Mouse (Mus musculus) liver, embryonic 16.5 days (tissue): ENCODE data around the gene Phospho1. TPM values are rescaled to one million over a fixed set of nuclear protein-coding genes. Genes with fewer than 3 reads are reported as not detected.

ENCODE experiments used
- ATAC-seq: fragments of 200-750 bp; cut with Nextera tagmentation; 2 replicates; pipeline ENCODE4 v1.8.0; 2017; ENCODE audit warnings: low read depth, mild to moderate bottlenecking, moderate number of reproducible peaks, moderate library complexity
- H3K27ac ChIP-seq: fragments of 300-500 bp; sonication (generic); 2 replicates; pipeline ENCODE4 v1.5.1; 2014; ENCODE audit warnings: mild to moderate bottlenecking, low read length
- H3K27me3 ChIP-seq: fragments of 300-500 bp; sonication (generic); 2 replicates; pipeline ENCODE4 v1.6.1; 2014; ENCODE audit warnings: low read depth, low read length, mixed read lengths; ENCODE audit not compliant: control insufficient read depth, insufficient read depth
- H3K36me3 ChIP-seq: fragments of 300-500 bp; sonication (generic); 2 replicates; pipeline ENCODE4 v1.6.1; 2014; ENCODE audit warnings: mild to moderate bottlenecking; ENCODE audit not compliant: control insufficient read depth, insufficient read depth
- H3K4me1 ChIP-seq: fragments of 300-500 bp; sonication (generic); 2 replicates; pipeline ENCODE4 v1.6.1; 2014; ENCODE audit warnings: low read depth, low read length, mixed read lengths; ENCODE audit not compliant: control insufficient read depth
- H3K4me2 ChIP-seq: fragments of 300-500 bp; sonication (generic); 2 replicates; pipeline ENCODE4 v1.6.1; 2014; ENCODE audit warnings: low read depth, low read length, mixed read lengths
- H3K4me3 ChIP-seq: fragments of 300-500 bp; sonication (generic); 2 replicates; pipeline ENCODE4 v1.5.1; 2014; ENCODE audit warnings: low read depth, mild to moderate bottlenecking, low read length
- H3K9ac ChIP-seq: fragments of 300-500 bp; sonication (generic); 2 replicates; pipeline ENCODE4 v1.6.1; 2014; ENCODE audit warnings: low read depth, low read length
- H3K9me3 ChIP-seq: fragments of 300-500 bp; sonication (generic); replicated peaks from 2 replicates; pipeline ENCODE4 v1.6.1; 2016; ENCODE audit warnings: low read length; ENCODE audit not compliant: control insufficient read depth
- WGBS: fragments of 180-500 bp; shearing (Covaris S2); extraction: QIAGEN DNeasy Blood & Tissue Kit; methylation state at CpG from one replicate; pipeline ENCODE4 v1.1.7; 2014; ENCODE audit not compliant: insufficient replicate concordance; 5-methylcytosine and 5-hydroxymethylcytosine counted together
- polyA plus RNA-seq: library from polyadenylated mRNA; unstranded; fragments of >200 nt; fragmentation: Nextera tagmentation; extraction: Ambion mirVana; gene quantifications from 2 replicates; pipeline ENCODE4 v1.2.1, GENCODE M21; 2015

The Phospho1 gene
- polyA plus RNA-seq, 1 experiment from 2014 or later = 7.7 TPM

DNA sequence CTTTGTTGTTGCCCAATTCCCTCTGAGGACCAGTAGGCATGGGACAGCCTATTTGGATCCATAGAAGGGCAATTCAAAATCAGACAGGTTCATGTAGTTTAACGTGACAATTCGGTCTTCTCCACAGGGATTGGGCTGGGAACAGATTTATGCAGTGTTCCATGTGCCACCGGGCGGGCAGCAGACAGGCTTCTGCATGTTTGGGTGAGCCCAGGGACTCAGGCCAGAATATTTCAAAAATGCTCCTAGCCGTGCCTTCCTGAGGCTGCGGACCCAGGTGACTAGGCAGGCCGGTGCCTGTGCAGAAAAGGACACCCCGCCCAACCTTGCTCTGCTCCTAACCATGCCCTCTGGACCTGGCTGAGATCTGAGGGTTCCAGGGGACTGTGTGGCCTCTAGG lies 5.2 kb upstream of the Phospho1 start:
- Histone ChIP-seq H3K36me3 (no peaks in the 10 kb centered on the region), H3K9me3 (no peaks in the 10 kb centered on the region), H3K27me3 (no peaks in the 10 kb centered on the region), H3K4me1 (peaks cover 12% of the 10 kb centered on the region), H3K4me2 (no peak overlapping the region), H3K4me3 (no peak overlapping the region), H3K9ac (no peak overlapping the region), H3K27ac (no peak overlapping the region)
- ATAC-seq = no peak
- 77% methylated on average over 8 of the region's 8 CpGs for WGBS

DNA sequence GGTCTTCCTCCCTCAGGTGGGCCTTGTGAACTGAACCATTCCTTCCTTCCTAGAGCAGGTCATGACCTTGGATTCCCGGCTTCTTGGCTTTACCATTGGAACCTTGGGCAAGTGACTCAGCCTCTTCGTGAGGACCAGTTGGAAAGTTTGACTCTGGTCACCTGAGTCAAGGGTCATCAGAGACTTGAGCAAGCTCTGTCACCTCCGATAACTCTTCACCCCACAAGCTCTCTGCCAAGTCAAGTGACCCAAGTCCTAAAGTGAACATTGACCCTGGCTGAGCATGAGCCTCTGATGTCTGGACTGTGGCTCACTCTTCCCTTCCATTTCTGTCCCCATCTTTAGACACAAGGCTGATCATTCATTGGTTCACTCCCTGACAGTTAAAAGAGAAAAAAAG lies 2.8 kb upstream of the Phospho1 start:
- Histone ChIP-seq H3K36me3 (no peaks in the 10 kb centered on the region), H3K9ac (no peak overlapping the region), H3K27me3 (peaks cover 5% of the 10 kb centered on the region), H3K4me2 (no peak overlapping the region), H3K4me1 (peaks cover 27% of the 10 kb centered on the region), H3K27ac (no peak overlapping the region), H3K9me3 (no peaks in the 10 kb centered on the region), H3K4me3 (no peak overlapping the region)
- ATAC-seq = no peak
- WGBS = 74% methylated on average over 3 of the region's 3 CpGs

DNA sequence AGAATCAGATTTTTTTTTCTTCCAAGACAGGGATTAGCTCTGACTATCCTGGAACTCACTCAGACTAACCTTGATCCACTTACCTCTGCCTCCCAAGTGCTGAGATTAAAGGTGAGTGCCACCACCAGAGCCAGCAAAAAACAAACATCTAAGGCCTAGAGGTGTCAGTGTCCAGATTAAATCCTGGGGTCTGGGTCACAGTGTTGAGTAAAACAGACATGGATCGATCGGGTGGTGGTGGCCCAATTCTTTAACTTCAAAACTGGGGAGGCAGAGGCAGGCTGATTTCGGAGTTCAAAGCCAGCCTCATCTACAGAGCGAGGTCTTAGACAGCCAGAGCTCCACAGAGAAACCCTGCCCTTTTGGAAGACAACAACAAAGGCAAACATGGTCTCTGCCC lies 1.9 kb upstream of the Phospho1 start:
- Histone ChIP-seq H3K36me3 (no peaks in the 10 kb centered on the region), H3K27me3 (peaks cover 5% of the 10 kb centered on the region), H3K9me3 (no peaks in the 10 kb centered on the region), H3K4me2 (no peak overlapping the region), H3K9ac (no peak overlapping the region), H3K4me3 (no peak overlapping the region), H3K27ac (no peak overlapping the region), H3K4me1 (peaks cover 36% of the 10 kb centered on the region)
- no peak for ATAC-seq
- 89% methylated on average over 4 of the region's 4 CpGs for WGBS

DNA sequence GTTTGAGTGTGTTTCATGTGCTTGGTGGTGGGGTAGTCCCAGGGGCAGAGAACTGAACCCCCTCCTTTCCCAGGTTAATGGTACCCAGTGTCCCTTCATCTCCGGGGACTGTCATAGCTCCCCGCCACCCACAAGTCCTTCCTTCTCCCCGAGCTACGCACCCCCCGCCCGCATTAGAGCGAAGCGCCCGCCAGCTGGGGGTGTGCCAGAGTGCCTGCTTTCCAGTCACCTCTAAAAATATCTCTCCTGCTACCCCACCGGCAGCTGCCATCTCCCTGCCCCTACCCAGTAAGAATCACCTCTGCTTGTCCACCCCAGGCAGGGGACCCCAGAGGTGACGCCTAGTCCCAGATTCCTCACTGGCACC lies 561 bp downstream of the Phospho1 start:
- Histone ChIP-seq H3K27ac (peak overlapping the region; percentile 79), H3K4me3 (peak overlapping the region; percentile 76), H3K4me2 (peak overlapping the region; percentile 90), H3K4me1 (peaks cover 44% of the 10 kb centered on the region), H3K9ac (peak overlapping the region; percentile 86), H3K36me3 (no peaks in the 10 kb centered on the region), H3K27me3 (peaks cover 23% of the 10 kb centered on the region), H3K9me3 (no peaks in the 10 kb centered on the region)
- no peak for ATAC-seq
- WGBS = 2% methylated on average over 11 of the region's 11 CpGs

GRCm38 (mm10) chr11:95825625-95826024 lies 1.3 kb downstream of the Phospho1 start:
- H3K27ac ChIP-seq = peak overlapping the region; percentile 57
- no peak for ATAC-seq
- peak overlapping the region; percentile 90 for H3K4me2 ChIP-seq
- peaks cover 31% of the 10 kb centered on the region for H3K27me3 ChIP-seq
- H3K9me3 ChIP-seq = no peaks in the 10 kb centered on the region
- peak overlapping the region; percentile 76 for H3K4me3 ChIP-seq
- H3K9ac ChIP-seq = peak overlapping the region; percentile 86
- no peaks in the 10 kb centered on the region for H3K36me3 ChIP-seq
- H3K4me1 ChIP-seq = peaks cover 48% of the 10 kb centered on the region
- 39% methylated on average over 3 of the region's 3 CpGs for WGBS

DNA sequence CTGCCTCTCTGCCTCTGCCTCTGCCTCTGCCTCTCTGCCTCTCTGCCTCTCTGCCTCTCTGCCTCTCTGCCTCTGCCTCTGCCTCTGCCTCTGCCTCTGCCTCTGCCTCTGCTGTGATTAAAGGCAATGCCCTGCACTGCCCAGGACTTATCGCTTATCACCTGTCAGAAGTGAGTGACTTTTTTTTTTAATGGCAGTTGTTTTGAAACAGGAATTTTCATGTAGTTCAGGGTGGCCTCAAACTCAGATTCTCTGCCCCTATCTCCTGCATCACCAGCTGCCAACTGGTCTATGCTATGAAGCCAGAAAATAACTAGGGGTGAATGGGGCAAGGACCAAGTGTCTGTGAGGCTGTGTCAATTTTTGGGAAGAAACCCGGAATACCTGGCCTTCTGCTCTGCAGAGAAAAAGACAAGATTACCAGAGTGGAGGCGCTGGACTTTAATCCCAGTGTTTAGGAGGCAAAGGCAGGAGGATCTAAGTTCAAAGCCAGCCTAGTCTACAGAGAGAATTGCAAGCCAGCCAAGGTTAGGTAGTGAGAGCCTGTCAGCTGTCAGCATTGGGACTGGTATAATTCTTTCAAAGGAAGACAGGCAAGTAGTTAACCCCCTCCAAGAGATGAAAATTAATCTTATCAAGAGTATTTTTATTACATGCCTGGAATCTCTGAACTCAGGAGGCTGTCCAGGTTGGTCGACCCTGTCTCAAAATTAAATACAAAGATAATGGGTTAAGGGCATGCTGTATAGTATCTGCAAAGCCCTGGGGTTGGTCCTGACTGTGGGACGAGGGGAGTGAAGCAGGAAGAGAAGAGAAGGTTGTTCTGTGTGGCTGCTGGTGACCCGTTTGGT lies 2.2 kb downstream of the Phospho1 start:
- H3K36me3 ChIP-seq = no peaks in the 10 kb centered on the region
- peaks cover 57% of the 10 kb centered on the region for H3K4me1 ChIP-seq
- H3K27ac ChIP-seq = peak overlapping the region; percentile 83
- ATAC-seq = peak; percentile 5; the same call in 1 of the 2 replicates
- H3K9ac ChIP-seq = peak overlapping the region; percentile 55
- H3K9me3 ChIP-seq = no peaks in the 10 kb centered on the region
- H3K4me2 ChIP-seq = peak overlapping the region; percentile 39
- WGBS = 35% methylated on average over 6 of the region's 6 CpGs
- peak overlapping the region; percentile 47 for H3K4me3 ChIP-seq
- H3K27me3 ChIP-seq = peaks cover 40% of the 10 kb centered on the region

DNA sequence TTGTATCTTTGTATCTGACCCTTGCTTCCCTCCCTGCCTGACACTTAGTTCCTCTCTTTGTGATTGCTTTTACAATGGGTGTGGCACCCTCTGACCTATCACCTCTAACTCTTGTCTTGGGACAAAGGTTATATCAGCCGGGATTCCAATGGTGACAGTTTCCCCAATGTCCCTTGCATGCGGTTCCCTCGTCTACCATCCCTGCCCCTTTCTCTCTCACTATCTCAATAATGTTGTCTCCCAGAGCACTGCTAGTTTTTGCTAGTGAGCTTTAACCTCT lies 2.8 kb downstream of the Phospho1 start:
- Histone ChIP-seq H3K36me3 (no peaks in the 10 kb centered on the region), H3K4me1 (peaks cover 57% of the 10 kb centered on the region), H3K9me3 (no peaks in the 10 kb centered on the region), H3K27ac (peak overlapping the region; percentile 83), H3K4me3 (peak overlapping the region; percentile 47), H3K9ac (peak overlapping the region; percentile 55), H3K4me2 (peak overlapping the region; percentile 39), H3K27me3 (peaks cover 45% of the 10 kb centered on the region)
- ATAC-seq = no peak
- WGBS = 8% methylated on average over 3 of the region's 3 CpGs

DNA sequence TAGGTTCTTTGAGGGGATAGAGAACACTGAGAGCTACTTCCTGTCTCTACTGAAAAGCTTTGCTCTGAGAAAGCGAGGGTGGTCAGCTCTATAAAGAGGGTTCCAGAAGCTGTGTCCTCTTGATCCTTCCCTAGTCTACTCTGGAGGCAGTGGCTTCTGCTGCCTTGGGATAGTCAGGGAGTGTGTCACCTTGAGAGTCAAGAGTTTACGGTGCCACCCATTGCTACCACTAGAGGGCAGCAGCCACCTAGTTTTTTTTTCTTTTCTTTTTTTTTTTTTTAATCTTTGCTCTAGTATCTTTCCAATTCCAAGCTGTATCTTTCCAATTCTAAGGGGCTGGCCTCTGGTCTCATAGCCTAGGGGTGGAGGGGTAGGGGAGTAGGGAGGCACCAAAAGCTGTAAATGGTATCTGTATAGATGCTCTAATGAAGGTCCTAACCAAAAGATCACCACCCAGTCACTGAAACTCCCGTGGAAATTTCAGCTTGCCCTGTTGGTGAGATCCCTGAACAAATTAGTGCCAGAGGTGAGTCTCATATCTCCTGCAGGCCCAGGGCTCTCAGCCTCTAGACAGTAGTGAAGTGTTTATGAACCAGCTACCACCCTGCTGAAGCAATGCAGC lies 3.3 kb downstream of the Phospho1 start:
- Histone ChIP-seq H3K9me3 (no peaks in the 10 kb centered on the region), H3K4me3 (peak overlapping the region; percentile 47), H3K4me2 (peak overlapping the region; percentile 39), H3K9ac (peak overlapping the region; percentile 55), H3K36me3 (no peaks in the 10 kb centered on the region), H3K27ac (peak overlapping the region; percentile 83), H3K27me3 (peaks cover 50% of the 10 kb centered on the region), H3K4me1 (peaks cover 57% of the 10 kb centered on the region)
- WGBS = 11% methylated on average over 3 of the region's 3 CpGs
- ATAC-seq = no peak

DNA sequence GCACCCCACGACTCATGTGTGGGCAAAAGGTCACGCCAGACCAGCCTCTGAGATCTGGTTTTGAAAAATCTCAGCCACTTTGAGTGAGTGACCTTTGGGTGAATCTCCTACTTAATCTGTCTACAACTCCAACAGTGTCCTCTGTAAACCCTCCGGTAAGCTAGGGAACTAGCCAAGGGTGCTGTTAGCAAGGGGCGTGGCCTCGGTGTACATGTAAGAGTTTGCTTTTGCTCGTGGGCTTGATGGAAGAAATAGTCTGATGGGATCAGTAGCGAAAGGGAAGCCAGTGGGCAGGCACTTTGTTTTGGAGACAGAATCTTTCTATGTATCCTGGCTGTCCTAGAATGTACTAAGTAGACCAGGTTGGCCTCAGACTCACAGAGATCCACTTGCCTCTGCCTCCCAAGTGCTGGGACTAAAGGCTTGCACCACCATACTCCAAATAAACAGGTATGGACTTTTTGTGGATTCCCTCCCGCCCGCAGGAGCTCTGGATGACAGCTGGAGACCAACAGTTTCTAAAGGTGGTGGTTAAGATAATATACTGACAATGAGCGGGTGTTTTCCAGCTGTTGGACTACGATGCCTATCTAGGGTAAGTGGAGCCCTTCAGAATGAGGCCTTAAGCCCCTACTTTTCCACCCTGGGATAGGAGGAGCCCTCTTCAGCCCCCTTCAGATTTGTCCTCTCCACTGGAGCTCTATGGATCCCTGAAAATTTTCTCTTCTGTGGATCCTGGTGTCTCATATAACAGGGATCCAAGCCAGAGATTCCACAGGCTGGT lies 4.1 kb downstream of the Phospho1 start:
- no peaks in the 10 kb centered on the region for H3K9me3 ChIP-seq
- no peak overlapping the region for H3K4me3 ChIP-seq
- H3K27me3 ChIP-seq = peaks cover 58% of the 10 kb centered on the region
- no peak overlapping the region for H3K9ac ChIP-seq
- no peak overlapping the region for H3K4me2 ChIP-seq
- WGBS = 34% methylated on average over 11 of the region's 11 CpGs
- H3K4me1 ChIP-seq = peaks cover 53% of the 10 kb centered on the region
- no peak for ATAC-seq
- H3K36me3 ChIP-seq = no peaks in the 10 kb centered on the region
- H3K27ac ChIP-seq = no peak overlapping the region
